Mouse (Mus musculus) C2C12 (cell line): ENCODE results near the gene Esrra. TPM values are rescaled to one million over a fixed set of nuclear protein-coding genes. Genes with fewer than 3 reads are reported as not detected.

ENCODE experiments used
- H3K27me3 ChIP-seq: one replicate; pipeline ENCODE4 v1.6.1; 2011; ENCODE audit not compliant: control insufficient read depth, insufficient read depth, insufficient read length
- H3K36me3 ChIP-seq: one replicate; pipeline ENCODE4 v1.6.1; 2011; ENCODE audit not compliant: control insufficient read depth, insufficient read depth
- H3K4me3 ChIP-seq: one replicate; pipeline ENCODE4 v1.5.1; 2011; ENCODE audit warnings: mild to moderate bottlenecking, control low read depth; ENCODE audit not compliant: poor library complexity, insufficient read depth, severe bottlenecking
- H3K79me2 ChIP-seq: one replicate; pipeline ENCODE4 v1.6.1; 2011; ENCODE audit not compliant: control insufficient read depth, insufficient read depth
- H3K79me3 ChIP-seq: one replicate; pipeline ENCODE4 v1.6.1; 2011; ENCODE audit warnings: low read depth, control low read depth
- H3ac ChIP-seq: one replicate; pipeline ENCODE3; 2011; ENCODE audit warnings: low read depth; ENCODE audit not compliant: control insufficient read depth, insufficient read length
- CEBPB ChIP-seq: IDR thresholded peaks from one replicate; pipeline ENCODE4 v1.6.1; 2011; ENCODE audit warnings: low read depth, mild to moderate bottlenecking, control low read depth, moderate library complexity
- CTCF ChIP-seq: IDR thresholded peaks from one replicate; pipeline ENCODE4 v1.5.1; 2011; ENCODE audit not compliant: control insufficient read depth, insufficient read depth, insufficient read length
- FOSL1 ChIP-seq: IDR thresholded peaks from one replicate; pipeline ENCODE4 v1.8.0; 2011; ENCODE audit warnings: mild to moderate bottlenecking, low read length; ENCODE audit not compliant: poor library complexity, insufficient read depth, severe bottlenecking
- MAX ChIP-seq: IDR thresholded peaks from one replicate; pipeline ENCODE4 v1.6.1; 2011; ENCODE audit warnings: mild to moderate bottlenecking, control low read depth
- MYOD1 ChIP-seq: IDR thresholded peaks from one replicate; pipeline ENCODE4 v1.6.1; 2011; ENCODE audit warnings: low read depth; ENCODE audit not compliant: control insufficient read depth, insufficient read length
- MYOG ChIP-seq: IDR thresholded peaks from one replicate; pipeline ENCODE4 v1.6.1; 2011; ENCODE audit not compliant: control insufficient read depth, insufficient read length; ENCODE audit errors: extremely low read depth
- USF1 ChIP-seq: IDR thresholded peaks from one replicate; pipeline ENCODE4 v1.6.1; 2011; ENCODE audit warnings: low read depth, mild to moderate bottlenecking, control low read depth, moderate library complexity
- polyA plus RNA-seq: library from polyadenylated mRNA; unstranded; fragments of >200 nt; fragmentation: generic; extraction: Trizol; gene quantifications from one replicate; pipeline ENCODE4 v1.2.1, GENCODE M21; 2012; ENCODE audit warnings: missing spikeins

The Esrra gene
- polyA plus RNA-seq, 1 experiment: 43.2 TPM

DNA sequence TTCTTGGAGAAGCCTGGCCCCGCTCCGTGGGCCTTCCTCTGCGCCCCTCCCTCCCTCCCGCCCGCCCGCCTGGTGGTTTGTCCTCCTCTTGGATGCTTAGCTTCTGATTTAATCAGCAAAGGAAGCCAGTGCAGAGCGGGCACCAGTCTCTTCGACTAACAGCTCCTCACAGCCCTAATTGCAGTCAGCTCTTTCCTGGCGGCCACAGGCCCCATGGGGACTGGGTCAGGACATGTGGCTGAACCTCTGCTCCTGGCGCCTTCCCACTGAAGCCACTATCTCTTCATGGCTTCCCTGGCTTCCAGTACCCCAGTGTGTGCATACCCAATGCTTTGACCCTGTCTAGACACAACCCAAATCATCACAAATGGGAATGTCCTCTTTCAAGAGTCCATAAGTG is 34.8 kb upstream of the Esrra start:
- Histone ChIP-seq H3K36me3 (peaks cover 69% of the 10 kb centered on the region), H3K27me3 (no peaks in the 10 kb centered on the region), H3K79me3 (no peaks in the 10 kb centered on the region), H3K4me3 (no peak overlapping the region), H3K79me2 (no peaks in the 10 kb centered on the region), H3ac (no peak overlapping the region)
- TF ChIP-seq MYOG (no peak), CTCF (no peak), CEBPB (no peak), FOSL1 (no peak)

DNA sequence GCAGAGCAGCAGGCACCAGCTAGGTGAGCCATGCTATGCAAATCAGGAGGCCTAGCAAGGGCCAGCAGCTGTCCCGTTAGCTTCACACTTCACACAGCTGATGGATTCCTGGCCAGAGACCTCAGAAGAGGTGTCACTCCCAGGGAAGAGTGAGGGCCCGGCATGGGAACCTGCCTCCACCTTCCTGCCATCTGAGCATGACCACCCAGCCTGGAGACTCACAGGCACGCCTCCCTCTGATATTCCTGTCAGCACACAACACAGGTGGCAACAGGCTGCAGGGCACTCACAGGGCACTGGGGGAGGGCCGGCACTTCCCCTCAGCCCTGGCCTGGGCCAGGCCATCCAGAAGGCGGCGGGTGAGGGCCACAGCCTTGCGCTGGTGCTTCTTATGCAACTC is 33.8 kb upstream of the Esrra start:
- Histone ChIP-seq H3K36me3 (peaks cover 61% of the 10 kb centered on the region), H3ac (no peak overlapping the region)

GRCm38 (mm10) chr19:6954046-6954445 is 32.4 kb upstream of the Esrra start:
- H3K36me3 ChIP-seq: peaks cover 49% of the 10 kb centered on the region
- TF ChIP-seq MAX (no peak), MYOD1 (no peak), FOSL1 (no peak), USF1 (no peak), CTCF (peak; percentile 21)
- H3K79me2 ChIP-seq: no peaks in the 10 kb centered on the region
- no peaks in the 10 kb centered on the region for H3K79me3 ChIP-seq
- no peak overlapping the region for H3ac ChIP-seq
- no peak overlapping the region for H3K4me3 ChIP-seq
- H3K27me3 ChIP-seq: no peaks in the 10 kb centered on the region

More for the DNA sequence above, 33.8 kb upstream of the Esrra start:
- no peak overlapping the region for H3K4me3 ChIP-seq
- TF ChIP-seq CEBPB (no peak), MYOD1 (no peak), MYOG (no peak), MAX (no peak), FOSL1 (no peak), CTCF (no peak), USF1 (no peak)
- no peaks in the 10 kb centered on the region for H3K27me3 ChIP-seq
- H3K79me3 ChIP-seq: no peaks in the 10 kb centered on the region
- H3K79me2 ChIP-seq: no peaks in the 10 kb centered on the region

DNA sequence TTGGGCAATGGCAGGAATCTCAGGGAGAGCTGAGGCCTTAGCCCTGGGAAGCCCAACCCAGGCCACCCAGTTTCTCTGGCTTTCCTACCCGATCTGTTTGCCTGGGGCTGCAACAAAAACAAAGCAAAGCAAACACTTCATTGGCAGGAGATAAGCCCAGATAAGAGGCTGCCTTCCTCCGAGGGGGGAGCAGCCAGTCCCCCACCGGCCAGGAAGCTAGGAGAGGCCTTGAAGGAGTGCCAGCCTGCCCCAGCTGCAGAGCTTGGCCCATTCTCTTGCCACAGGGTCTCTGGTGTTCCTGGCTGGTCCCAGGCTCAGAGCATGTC is 31.1 kb upstream of the Esrra start:
- TF ChIP-seq MYOG (no peak), USF1 (no peak), CEBPB (no peak), MYOD1 (no peak), CTCF (no peak), FOSL1 (no peak), MAX (no peak)
- peak overlapping the region; percentile 46 for H3K4me3 ChIP-seq

GRCm38 (mm10) chr19:6951994-6952711 is 30.5 kb upstream of the Esrra start:
- Histone ChIP-seq H3ac (peak overlapping the region; percentile 52), H3K79me3 (no peaks in the 10 kb centered on the region), H3K36me3 (peaks cover 30% of the 10 kb centered on the region), H3K27me3 (no peaks in the 10 kb centered on the region), H3K79me2 (no peaks in the 10 kb centered on the region), H3K4me3 (peak overlapping the region; percentile 46)
- TF ChIP-seq MYOD1: no peak
- no peak for TF ChIP-seq USF1
- TF ChIP-seq CEBPB: peak; percentile 3
- TF ChIP-seq CTCF: no peak
- TF ChIP-seq MAX: no peak

More for the DNA sequence above, 31.1 kb upstream of the Esrra start:
- Histone ChIP-seq H3K36me3 (peaks cover 35% of the 10 kb centered on the region), H3K27me3 (no peaks in the 10 kb centered on the region), H3K79me2 (no peaks in the 10 kb centered on the region), H3ac (peak overlapping the region; percentile 52), H3K79me3 (no peaks in the 10 kb centered on the region)

GRCm38 (mm10) chr19:6951381-6951968 is 29.9 kb upstream of the Esrra start:
- Histone ChIP-seq H3ac (peak overlapping the region; percentile 92), H3K27me3 (no peaks in the 10 kb centered on the region), H3K4me3 (peak overlapping the region; percentile 46), H3K36me3 (peaks cover 29% of the 10 kb centered on the region), H3K79me2 (no peaks in the 10 kb centered on the region), H3K79me3 (no peaks in the 10 kb centered on the region)
- TF ChIP-seq MYOG (no peak), FOSL1 (no peak), MAX (peak; percentile 89), CEBPB (no peak)
